Mouse (Mus musculus): ENCODE results near the gene Nr1d1. TPM values are rescaled to one million over a fixed set of nuclear protein-coding genes. Genes with fewer than 3 reads are reported as not detected.
"Not testable (repeated sequence)": the region's sequence is repeated elsewhere in the genome, so short reads cannot be mapped to it uniquely, and the experiment has no call there.

Nr1d1 gene
- polyA plus RNA-seq, 2 experiments = 1.4 to 1.8 TPM

GRCm38 (mm10) chr11:98738428-98738911 is 36.7 kb downstream of the Nr1d1 start:
- no peak overlapping the region for H3K9ac ChIP-seq (ENCODE audit: low read depth, low read length, severe bottlenecking)

GRCm38 (mm10) chr11:98737220-98737619 is 37.9 kb downstream of the Nr1d1 start:
- H3K9ac ChIP-seq (ENCODE audit: low read depth, low read length, severe bottlenecking); H3K9me3 ChIP-seq (ENCODE audit: control insufficient read depth, low read length); H3K4me3 ChIP-seq (replicated peaks; ENCODE audit: low read length); H3K27me3 ChIP-seq (ENCODE audit: control insufficient read depth, insufficient read depth, low read length); H3K36me3 ChIP-seq (ENCODE audit: control insufficient read depth, insufficient read depth, low read length); H3K4me2 ChIP-seq (replicated peaks; ENCODE audit: low read depth, low read length, severe bottlenecking); ATAC-seq (ENCODE audit: low FRiP score, low read depth); H3K27ac ChIP-seq (replicated peaks; ENCODE audit: low read depth, low read length); DNase-seq (ENCODE audit: low spot score): not testable (repeated sequence)
- peaks cover 14% of the 10 kb centered on the region for H3K4me1 ChIP-seq (ENCODE audit: control insufficient read depth, insufficient read depth, low read length)
- 97% methylated on average over 2 of the region's 2 CpGs for WGBS

More at GRCm38 (mm10) chr11:98738428-98738911, 36.7 kb downstream of the Nr1d1 start:
- TF ChIP-seq POLR2A (IDR thresholded peaks at IDR 0.05; ENCODE audit: borderline replicate concordance, extremely low read depth, insufficient read depth, insufficient read length) = no peak
- no peaks in the 10 kb centered on the region for H3K27me3 ChIP-seq (ENCODE audit: control insufficient read depth, insufficient read depth, low read length)
- WGBS = 55% methylated on average over 4 of the region's 4 CpGs
- H3K4me3 ChIP-seq (replicated peaks; ENCODE audit: low read length) = no peak overlapping the region
- no peak overlapping the region for H3K27ac ChIP-seq (replicated peaks; ENCODE audit: low read depth, low read length)
- no peak overlapping the region for H3K4me2 ChIP-seq (replicated peaks; ENCODE audit: low read depth, low read length, severe bottlenecking)
- no peaks in the 10 kb centered on the region for H3K36me3 ChIP-seq (ENCODE audit: control insufficient read depth, insufficient read depth, low read length)
- no peak for ATAC-seq (ENCODE audit: low FRiP score, low read depth)
- no peak for DNase-seq (ENCODE audit: low spot score)
- no peaks in the 10 kb centered on the region for H3K9me3 ChIP-seq (ENCODE audit: control insufficient read depth, low read length)
- peaks cover 21% of the 10 kb centered on the region for H3K4me1 ChIP-seq (ENCODE audit: control insufficient read depth, insufficient read depth, low read length)

GRCm38 (mm10) chr11:98736176-98736575 is 39.0 kb downstream of the Nr1d1 start:
- 76% methylated on average over 1 of the region's 1 CpGs for WGBS
- ATAC-seq (ENCODE audit: low FRiP score, low read depth) = no peak
- no peak for DNase-seq (ENCODE audit: low spot score)
- Histone ChIP-seq H3K36me3 (ENCODE audit: control insufficient read depth, insufficient read depth, low read length) (no peaks in the 10 kb centered on the region), H3K4me2 (replicated peaks; ENCODE audit: low read depth, low read length, severe bottlenecking) (no peak overlapping the region), H3K9ac (ENCODE audit: low read depth, low read length, severe bottlenecking) (no peak overlapping the region), H3K4me3 (replicated peaks; ENCODE audit: low read length) (no peak overlapping the region), H3K27ac (replicated peaks; ENCODE audit: low read depth, low read length) (no peak overlapping the region), H3K27me3 (ENCODE audit: control insufficient read depth, insufficient read depth, low read length) (no peaks in the 10 kb centered on the region), H3K4me1 (ENCODE audit: control insufficient read depth, insufficient read depth, low read length) (peaks cover 14% of the 10 kb centered on the region), H3K9me3 (ENCODE audit: control insufficient read depth, low read length) (no peaks in the 10 kb centered on the region)
- no peak for TF ChIP-seq POLR2A (IDR thresholded peaks at IDR 0.05; ENCODE audit: borderline replicate concordance, extremely low read depth, insufficient read depth, insufficient read length)

DNA sequence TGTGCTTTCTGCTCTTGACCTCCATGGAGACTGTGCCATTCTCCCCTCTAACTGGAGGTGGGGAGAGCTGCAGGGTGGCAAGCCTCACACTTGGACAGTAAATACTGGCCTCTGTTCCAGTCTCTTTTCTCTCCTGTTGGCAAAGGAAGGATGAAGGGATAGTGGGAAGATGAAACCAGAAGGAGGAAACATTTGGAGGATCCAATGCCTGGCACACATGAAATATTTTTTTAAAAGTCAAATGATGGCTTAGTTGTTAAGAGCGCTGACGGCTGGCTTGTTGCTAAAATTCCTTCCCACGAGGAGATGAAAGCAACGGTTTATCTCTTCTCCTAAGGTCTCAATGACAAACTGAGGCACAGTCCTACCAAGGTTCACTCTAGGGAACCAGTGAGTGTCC is 40.0 kb downstream of the Nr1d1 start:
- DNase-seq (ENCODE audit: low spot score) = no peak
- H3K4me2 ChIP-seq (replicated peaks; ENCODE audit: low read depth, low read length, severe bottlenecking) = no peak overlapping the region
- WGBS = 90% methylated on average over 4 of the region's 4 CpGs
- H3K4me3 ChIP-seq (replicated peaks; ENCODE audit: low read length) = no peak overlapping the region
- H3K9me3 ChIP-seq (ENCODE audit: control insufficient read depth, low read length) = no peaks in the 10 kb centered on the region
- H3K4me1 ChIP-seq (ENCODE audit: control insufficient read depth, insufficient read depth, low read length) = peaks cover 4% of the 10 kb centered on the region
- no peak for ATAC-seq (ENCODE audit: low FRiP score, low read depth)
- H3K27ac ChIP-seq (replicated peaks; ENCODE audit: low read depth, low read length) = no peak overlapping the region
- H3K9ac ChIP-seq (ENCODE audit: low read depth, low read length, severe bottlenecking) = no peak overlapping the region
- H3K27me3 ChIP-seq (ENCODE audit: control insufficient read depth, insufficient read depth, low read length) = no peaks in the 10 kb centered on the region
- no peak for TF ChIP-seq POLR2A (IDR thresholded peaks at IDR 0.05; ENCODE audit: borderline replicate concordance, extremely low read depth, insufficient read depth, insufficient read length)
- H3K36me3 ChIP-seq (ENCODE audit: control insufficient read depth, insufficient read depth, low read length) = no peaks in the 10 kb centered on the region

GRCm38 (mm10) chr11:98734020-98734419 is 41.1 kb downstream of the Nr1d1 start:
- Histone ChIP-seq H3K27ac (replicated peaks; ENCODE audit: low read depth, low read length) (no peak overlapping the region), H3K4me2 (replicated peaks; ENCODE audit: low read depth, low read length, severe bottlenecking) (no peak overlapping the region), H3K9me3 (ENCODE audit: control insufficient read depth, low read length) (no peaks in the 10 kb centered on the region), H3K4me3 (replicated peaks; ENCODE audit: low read length) (no peak overlapping the region), H3K36me3 (ENCODE audit: control insufficient read depth, insufficient read depth, low read length) (no peaks in the 10 kb centered on the region), H3K9ac (ENCODE audit: low read depth, low read length, severe bottlenecking) (no peak overlapping the region), H3K27me3 (ENCODE audit: control insufficient read depth, insufficient read depth, low read length) (no peaks in the 10 kb centered on the region), H3K4me1 (ENCODE audit: control insufficient read depth, insufficient read depth, low read length) (no peaks in the 10 kb centered on the region)
- DNase-seq (ENCODE audit: low spot score) = no peak
- ATAC-seq (ENCODE audit: low FRiP score, low read depth) = no peak
- 69% methylated on average over 3 of the region's 3 CpGs for WGBS
- no peak for TF ChIP-seq POLR2A (IDR thresholded peaks at IDR 0.05; ENCODE audit: borderline replicate concordance, extremely low read depth, insufficient read depth, insufficient read length)

- no peak overlapping the region for H3K4me2 ChIP-seq (replicated peaks; ENCODE audit: low read depth, low read length, severe bottlenecking)
- H3K4me3 ChIP-seq (replicated peaks; ENCODE audit: low read length) = no peak overlapping the region
- H3K36me3 ChIP-seq (ENCODE audit: control insufficient read depth, insufficient read depth, low read length) = peaks cover 7% of the 10 kb centered on the region; the same call in 1 of the 2 replicates
- H3K9me3 ChIP-seq (ENCODE audit: control insufficient read depth, low read length) = no peaks in the 10 kb centered on the region
- H3K4me1 ChIP-seq (ENCODE audit: control insufficient read depth, insufficient read depth, low read length) = 0 out of 2 replicates have a peak, but pooled peaks cover 4% of the 10 kb centered on the region
- H3K9ac ChIP-seq (ENCODE audit: low read depth, low read length, severe bottlenecking) = no peak overlapping the region
- no peak for TF ChIP-seq POLR2A (IDR thresholded peaks at IDR 0.05; ENCODE audit: borderline replicate concordance, extremely low read depth, insufficient read depth, insufficient read length)
- WGBS = 37% methylated on average over 5 of the region's 5 CpGs
- H3K27me3 ChIP-seq (ENCODE audit: control insufficient read depth, insufficient read depth, low read length) = no peaks in the 10 kb centered on the region
- ATAC-seq (ENCODE audit: low FRiP score, low read depth) (no peak), DNase-seq (ENCODE audit: low spot score) (no peak)
- H3K27ac ChIP-seq (replicated peaks; ENCODE audit: low read depth, low read length) = no peak overlapping the region
Measured at GRCm38 (mm10) chr11:98731134-98731533, 44.0 kb downstream of the Nr1d1 start.

Data from limb, embryonic 14.5 days (tissue).